Mouse (Mus musculus) layer of hippocampus, adult 18-20 months (tissue): ENCODE measurements around the gene Pycr1. TPM values are rescaled to one million over a fixed set of nuclear protein-coding genes. Genes with fewer than 3 reads are reported as not detected.

Experiments used
- DNase-seq, 2 experiments: peaks; one replicate each; pipeline ENCODE4 v3.0.0; 2022; ENCODE audit warnings: low spot score in 2 of 2
- total RNA-seq, 2 experiments: library from RNA; stranded (reverse); gene quantifications; 2 replicates each; pipeline ENCODE4 v1.2.3; 2021

Pycr1 gene
- total RNA-seq, 2 experiments from 2014 or later = 0.81 to 2.0 TPM

DNA sequence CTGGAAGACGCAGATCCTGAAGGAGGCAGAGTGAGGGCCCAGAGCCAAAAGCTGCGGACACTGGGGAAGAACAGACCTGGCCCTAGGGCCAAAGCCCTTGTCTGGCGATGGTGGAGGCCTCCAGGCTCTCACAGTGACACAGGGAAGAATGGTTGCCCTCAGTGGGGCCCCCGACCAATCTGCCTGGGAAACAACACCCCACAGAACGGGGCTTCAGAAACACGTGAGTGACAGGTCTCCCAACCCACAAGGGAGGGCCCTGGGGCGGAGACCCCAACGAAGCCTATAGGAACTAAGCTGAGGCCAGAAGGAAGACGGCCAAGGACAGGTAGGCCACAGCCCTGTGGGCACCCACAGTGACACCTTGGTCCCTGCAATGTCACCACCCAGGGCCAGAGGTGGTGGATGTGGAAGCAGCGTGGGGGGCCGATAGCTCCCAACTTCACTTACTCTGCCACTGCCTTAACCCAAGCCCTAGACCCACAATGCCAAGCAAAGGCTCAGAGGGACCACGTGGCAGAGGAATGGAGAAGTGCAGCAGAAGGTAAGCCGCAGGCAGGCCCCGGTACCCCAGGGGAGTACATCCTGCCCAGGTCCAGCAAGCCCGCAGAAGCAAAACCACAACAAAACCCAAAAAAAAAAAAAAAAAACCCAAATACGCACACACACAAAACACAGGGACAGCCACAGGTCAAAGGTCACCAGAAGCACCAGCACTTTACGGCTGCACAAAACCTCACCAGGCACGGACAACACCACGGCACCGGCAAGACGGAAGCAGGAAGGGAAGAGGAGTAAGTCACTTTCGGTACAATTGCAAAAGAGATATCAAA is 15.9 kb downstream of the Pycr1 start:
- DNase-seq = no peak

DNA sequence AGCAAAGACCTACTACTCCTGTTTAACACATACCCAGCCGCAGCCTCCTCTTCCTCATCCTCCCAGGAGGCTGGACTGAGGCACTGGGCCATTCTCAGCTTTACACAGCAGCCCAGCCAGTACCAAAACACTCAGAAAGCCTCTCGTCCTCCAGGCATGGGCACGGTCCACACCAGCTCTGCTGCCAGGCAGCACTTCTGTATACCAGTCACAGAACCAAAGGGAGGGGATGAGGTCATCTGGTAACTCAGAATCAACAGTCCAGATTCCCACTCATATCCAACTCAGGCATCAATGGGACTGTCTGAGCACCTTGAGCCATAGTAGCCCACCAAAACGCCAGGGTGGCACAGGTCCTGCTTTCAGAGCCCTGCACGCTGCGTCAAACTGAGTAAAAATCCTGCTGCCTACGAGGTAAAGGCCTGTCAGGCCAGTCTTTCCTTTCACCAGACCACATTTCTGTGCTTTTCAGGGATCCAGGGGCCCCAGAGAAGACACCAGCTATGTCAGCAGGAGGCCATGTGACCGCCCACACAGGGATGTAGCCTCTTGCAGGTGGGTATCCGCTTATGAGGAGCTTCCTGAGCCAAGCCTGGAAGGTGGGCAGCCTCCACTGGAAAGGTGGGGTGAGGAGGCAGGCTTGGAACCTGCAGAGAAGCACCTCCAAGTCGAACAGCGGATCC is 16.6 kb downstream of the Pycr1 start:
- DNase-seq = no peak

DNA sequence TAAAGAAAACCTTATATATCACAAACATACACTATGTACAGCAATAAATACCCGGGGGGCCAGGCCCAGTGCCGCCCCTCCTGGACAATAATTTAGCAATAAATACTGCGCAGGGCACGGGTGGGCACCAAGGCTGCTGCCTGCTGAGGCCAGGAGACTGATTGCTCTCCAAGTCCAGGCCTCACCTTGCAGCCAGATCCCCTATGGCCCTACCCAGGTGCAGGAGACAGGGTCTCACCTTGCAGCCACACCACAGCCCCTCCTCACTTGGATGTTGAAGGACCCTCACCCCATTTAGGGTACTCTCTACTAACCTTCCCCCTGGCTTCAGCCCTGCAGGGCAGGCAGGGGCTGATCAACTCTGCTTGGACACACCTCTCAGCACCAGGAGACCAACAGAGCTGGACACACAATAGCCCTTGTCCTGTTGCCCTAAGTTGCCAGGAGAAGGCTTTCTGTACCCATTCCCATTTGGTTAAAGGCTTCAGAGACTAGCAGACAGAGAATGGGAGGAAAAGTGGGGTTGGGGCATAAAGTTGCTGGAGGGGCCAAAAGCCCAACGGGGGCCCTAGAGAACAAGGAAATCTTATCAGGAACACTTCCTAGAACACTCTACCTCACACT is 18.3 kb downstream of the Pycr1 start, which contains the start of gene Sirt7:
Gene Sirt7, minus strand, starts transcription at position 89 of the 624 bp plus-strand sequence.
- DNase-seq = no peak

DNA sequence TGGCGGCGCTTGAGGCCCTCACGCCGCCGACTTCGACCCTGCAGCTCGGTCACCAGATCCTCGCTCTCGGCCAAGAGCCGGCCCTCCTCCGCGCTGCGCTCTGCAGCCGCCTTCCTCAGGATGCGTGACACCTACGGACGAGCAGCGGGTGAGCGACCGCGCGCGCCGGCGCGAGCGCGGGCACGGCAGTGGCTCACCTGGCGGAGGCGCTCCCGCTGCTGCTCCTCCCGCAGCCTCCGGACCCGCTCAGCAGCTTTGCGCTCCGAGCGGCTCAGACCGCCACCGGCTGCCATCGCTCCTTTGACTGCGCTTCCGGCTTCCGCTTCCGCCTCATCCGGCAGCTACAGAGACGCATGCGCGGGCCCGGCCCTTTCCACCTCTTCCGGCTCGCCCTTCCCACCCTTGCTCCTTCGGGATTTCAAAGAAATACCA is 18.9 kb downstream of the Pycr1 start:
- peak; percentile 74 to 91 for DNase-seq

DNA sequence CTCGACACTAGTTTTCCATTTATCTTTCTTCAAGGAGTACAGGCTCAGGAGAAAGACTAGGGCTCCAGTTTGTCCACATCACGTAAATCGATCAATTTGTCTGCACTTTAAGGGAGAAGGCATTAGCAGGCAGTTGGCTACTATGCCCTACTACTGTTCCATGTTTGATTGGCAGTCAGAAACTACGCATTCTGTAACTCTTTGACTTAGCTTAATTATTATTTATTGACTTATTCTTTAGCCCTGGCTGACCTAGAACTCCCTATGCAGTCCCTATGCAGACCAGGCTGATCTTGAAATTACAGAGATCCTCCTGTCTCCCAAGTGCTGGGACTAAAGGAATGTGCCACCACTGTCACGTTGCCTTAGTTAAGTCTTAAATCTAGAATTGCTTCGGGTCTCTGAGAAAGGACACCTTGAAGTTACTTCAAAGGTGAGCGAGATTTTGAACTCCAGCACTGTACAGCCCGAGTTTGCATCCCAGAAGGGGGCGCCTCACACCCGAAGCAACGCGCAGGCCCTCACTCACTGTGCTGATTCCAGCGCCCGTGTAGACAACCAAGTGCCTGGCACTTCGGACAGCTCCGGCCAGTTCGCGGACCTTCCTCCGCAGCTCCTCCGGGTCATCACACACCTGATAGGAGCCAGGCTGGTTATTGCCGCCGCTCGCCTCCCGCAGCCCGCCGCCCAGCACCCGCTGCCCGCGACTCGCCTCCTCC is 19.4 kb downstream of the Pycr1 start:
- DNase-seq = peak in 1 of 2 experiments; percentile 72

- no peak for DNase-seq
These were observed 20.8 kb downstream of the Pycr1 start for GRCm38 (mm10) chr11:120622805-120623204.

GRCm38 (mm10) chr11:120620195-120620594 is 23.4 kb downstream of the Pycr1 start:
- DNase-seq = no peak

- no peak for DNase-seq
These were observed 24.7 kb downstream of the Pycr1 start for GRCm38 (mm10) chr11:120618619-120619535.

DNA sequence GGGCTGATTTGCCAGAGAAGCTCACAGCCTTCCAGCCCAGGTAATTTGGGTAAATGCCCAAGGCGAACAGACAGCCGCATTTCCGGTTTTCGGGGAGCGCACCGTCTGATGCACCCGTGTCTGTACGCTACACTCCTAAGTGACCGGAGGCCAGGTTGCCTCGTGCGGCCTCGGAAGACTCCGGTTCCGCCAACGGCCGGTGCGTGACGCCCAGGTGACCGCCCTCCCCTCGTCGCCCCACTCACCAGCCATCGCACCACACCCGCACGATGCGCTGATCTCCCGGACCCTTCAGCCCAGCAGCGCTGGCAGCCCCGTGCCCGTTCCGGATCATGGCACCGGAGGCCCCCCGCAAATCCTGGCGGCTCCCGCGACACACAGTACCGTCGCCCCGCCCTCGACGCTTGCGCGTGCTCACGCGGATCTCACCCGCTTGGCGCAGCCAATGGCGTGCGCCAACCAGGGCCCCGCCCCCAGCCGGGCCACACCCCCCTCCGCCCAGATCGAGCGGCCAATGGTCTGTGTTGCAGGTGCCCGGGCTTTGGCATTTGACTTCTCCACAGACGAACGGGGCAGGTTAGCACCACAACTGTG is 26.0 kb downstream of the Pycr1 start, which contains the start of gene Pcyt2:
Gene Pcyt2, minus strand, starts transcription at position 418 of the 594 bp plus-strand sequence.
- DNase-seq = peak; percentile 88 to 94

GRCm38 (mm10) chr11:120616617-120617294 is 26.8 kb downstream of the Pycr1 start:
- no peak for DNase-seq

GRCm38 (mm10) chr11:120615606-120616203 is 27.9 kb downstream of the Pycr1 start:
- no peak for DNase-seq

GRCm38 (mm10) chr11:120615167-120615566 is 28.4 kb downstream of the Pycr1 start:
- DNase-seq = no peak

GRCm38 (mm10) chr11:120613976-120614375 is 29.6 kb downstream of the Pycr1 start:
- no peak for DNase-seq

GRCm38 (mm10) chr11:120613481-120613972 is 30.0 kb downstream of the Pycr1 start:
- no peak for DNase-seq

DNA sequence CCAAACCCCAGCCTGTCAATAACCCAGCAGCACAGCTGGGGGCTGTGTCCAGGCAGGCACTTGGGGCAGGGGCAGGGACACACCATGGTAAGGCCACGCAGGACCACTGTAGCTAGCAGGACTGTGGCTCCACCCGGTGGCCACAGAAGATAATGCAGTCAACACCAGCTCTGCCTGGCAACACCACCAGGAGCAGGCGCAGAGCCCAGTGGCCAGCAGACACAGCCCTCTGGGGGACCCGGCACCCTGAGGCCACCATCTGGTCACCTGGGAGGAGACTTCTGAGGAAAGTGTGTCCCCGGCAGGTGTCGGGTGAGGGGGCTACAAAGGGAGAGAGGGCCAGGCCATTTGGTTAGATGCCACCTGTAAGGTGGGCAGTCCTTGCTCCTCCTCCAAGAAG is 30.8 kb downstream of the Pycr1 start:
- peak in 1 of 2 experiments; percentile 77 for DNase-seq

GRCm38 (mm10) chr11:120610477-120611046 is 33.0 kb downstream of the Pycr1 start:
- no peak for DNase-seq

DNA sequence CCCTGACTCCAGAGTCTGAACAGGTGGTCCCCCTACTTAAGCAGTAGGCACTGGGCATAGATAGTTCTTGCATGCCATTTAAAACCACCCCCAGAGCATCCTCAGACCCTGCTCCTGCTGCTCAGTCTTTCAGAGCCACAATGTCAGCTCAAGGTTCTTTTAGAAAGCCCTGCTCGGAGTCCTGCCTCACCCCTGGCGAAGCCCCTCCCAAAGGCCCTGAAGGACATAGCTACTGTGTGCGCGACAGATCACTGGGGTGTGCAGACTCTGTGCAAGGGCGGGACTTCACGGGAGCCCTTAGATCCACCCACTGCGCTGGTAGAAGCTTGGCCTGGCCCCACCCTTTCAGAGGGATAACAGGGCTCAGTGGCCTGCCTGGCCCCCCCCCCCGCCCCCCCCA is 34.3 kb downstream of the Pycr1 start:
- no peak for DNase-seq
